Mouse (Mus musculus): ENCODE measurements around the gene Trim37.

Gene Trim37

DNA sequence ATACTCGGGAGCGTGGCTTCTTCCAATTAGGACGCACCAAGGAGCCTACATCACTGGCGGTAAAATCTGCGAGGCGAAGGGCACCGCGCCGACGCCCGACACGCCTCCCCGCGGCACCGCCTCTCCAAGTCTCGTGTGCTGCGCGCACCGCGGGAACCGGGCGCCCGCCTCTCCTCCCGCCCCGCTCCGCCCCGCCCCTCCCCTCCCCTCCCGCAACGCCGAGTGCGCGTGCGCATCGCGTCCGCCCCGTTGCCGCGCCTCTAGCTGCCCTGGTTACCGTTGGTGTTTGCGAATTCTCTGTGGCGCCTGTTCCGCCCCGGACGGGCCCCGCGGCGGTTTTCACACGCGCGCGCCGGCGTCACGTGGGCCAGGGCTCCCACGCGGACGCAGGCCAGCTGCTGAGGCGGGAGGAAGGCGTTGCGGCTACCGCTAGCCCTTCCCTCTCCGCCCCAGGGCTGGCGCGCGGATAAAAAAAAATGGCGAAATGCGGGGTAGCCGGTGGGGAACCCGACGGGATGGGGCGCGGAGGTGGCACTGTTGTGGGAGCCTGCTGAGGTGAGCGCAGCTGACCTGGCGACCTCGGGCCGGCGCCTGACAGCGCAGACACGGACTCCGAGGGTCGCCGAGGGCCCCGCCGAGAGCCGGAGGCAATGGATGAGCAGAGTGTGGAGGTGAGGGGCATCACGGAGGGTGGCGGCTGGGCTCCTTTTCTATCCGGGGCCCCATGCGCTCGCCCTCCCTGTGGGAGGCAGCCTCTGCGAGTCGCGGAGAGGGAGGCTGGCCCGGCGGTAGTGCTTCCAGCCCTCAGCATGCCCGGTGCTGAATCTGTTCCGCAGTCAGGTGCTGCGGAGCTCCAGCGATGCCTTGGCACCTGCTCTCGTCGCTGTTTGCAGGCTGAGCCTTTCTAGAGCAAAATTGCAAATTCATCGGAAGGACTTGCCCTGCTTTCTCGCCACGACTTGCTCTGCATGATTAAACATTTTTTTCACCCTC is at the start of gene Trim37:
Gene Trim37, plus strand, starts transcription at position 254 of the 993 bp plus-strand sequence.
- DNase-seq, result peak; percentile 91

DNA sequence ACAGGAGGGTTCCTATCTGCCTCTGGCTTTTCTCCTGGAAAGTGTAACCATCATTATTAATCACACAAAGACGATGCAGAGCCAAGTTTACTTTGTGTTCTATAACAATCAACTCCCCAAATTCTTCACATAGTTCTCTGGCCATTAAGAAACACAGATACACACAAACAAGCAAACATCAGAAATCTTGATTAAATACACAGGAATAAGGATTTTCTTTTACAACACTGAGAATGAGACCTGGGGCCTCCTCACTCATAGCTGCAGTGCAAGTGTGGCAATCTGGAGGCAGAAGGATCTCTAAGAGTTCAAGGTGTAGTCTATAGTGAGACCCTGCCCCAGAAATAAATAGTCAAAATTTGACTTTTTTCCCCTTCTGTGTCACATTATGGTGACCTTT is 43.2 kb upstream of the Trim37 start:
- no peak for DNase-seq

DNA sequence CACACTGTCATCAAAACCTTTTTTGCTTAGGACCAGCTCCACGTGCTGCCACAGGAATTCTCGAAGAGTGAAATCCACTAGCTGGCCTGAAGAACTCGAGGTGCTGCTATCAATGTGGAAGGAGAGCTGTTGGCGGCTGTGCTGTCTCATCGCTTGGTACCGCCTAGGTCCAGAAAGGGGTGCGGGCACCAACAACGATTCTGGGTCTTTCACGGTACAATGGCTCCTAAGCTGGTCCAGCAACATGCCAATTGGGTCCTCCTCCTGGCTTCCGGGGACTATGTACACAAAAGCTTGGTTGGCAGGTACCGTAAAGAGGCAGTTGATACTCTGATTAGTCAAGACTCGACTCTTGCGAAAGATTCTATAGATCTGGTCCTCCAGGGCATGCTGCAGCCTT is 41.4 kb upstream of the Trim37 start:
- DNase-seq, result no peak

DNA sequence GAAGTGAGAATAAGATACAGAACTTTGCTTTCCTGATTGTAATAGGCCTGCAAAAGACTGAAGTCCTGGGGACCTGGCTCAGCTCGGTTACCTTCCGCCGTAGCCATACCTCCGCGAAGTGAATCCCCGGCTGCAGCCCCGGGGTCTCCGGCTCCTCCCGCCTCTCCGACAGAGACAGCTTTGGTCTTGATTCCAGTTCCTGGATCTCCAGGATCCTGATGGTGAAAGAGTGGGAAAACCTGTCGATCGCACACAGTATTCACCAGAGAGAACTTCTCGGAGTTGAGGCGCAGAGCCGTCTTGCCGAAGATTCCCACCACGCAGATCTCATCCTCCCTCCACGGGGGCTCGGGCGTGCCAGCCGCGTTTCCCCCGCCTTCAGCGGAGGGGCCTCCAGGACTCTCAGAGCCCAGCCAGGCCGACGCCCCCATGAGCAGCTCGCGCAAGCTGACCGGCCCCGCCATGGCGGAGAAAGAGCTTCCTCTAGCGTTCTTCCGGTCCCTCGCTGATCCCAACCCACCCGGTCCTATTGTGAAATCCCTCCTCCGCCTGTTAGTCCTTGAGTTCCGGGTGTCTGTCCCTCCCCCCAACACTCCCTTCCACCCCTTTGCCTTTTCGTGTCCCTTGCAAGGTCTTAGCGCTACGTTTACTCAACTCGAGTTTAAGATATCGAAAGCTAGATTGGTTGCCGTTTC is 40.4 kb upstream of the Trim37 start, which contains the start of gene Smg8:
Gene Smg8, minus strand, starts transcription at position 485 of the 695 bp plus-strand sequence.
- DNase-seq, result peak; percentile 80

DNA sequence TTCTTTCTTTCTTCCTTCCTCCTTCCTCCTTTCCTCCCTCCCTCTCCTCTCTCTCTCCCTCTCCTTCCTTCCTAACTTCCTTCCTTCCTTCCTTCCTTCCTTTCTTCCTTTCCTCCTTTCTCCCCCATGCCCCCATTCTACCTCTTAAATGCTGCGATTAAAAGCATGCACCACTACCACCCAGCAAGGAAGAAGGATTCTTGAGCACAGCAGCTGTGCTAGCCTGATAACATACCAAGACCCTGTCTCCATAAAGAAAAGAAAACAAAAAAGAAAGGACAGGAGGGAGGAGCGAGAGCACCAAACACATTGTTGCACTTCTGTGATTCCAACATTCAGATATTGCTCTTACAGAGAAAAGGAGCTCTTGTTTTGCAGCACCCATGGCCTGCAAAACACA is 39.7 kb upstream of the Trim37 start:
- DNase-seq, result no peak

DNA sequence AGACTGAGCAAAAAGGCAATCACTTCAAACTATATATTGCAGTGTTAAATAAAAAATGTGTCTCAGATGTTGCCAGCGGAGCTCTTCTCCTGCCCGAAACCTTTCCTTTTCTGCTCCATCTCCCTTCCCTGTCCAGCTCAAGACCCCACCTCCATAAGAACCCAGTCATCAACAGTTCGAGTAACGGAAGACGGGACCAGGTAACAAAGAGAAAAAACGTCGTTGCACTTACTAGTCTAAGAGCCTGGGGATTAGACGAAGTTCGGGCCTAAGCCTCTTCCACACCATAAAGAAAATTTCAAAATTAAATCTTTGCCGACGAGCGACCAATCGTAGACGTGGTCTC is 18.5 kb upstream of the Trim37 start, which contains the start of gene Prr11:
Gene Prr11, minus strand, starts transcription at position 300 of the 346 bp plus-strand sequence.
- DNase-seq, result no peak

DNA sequence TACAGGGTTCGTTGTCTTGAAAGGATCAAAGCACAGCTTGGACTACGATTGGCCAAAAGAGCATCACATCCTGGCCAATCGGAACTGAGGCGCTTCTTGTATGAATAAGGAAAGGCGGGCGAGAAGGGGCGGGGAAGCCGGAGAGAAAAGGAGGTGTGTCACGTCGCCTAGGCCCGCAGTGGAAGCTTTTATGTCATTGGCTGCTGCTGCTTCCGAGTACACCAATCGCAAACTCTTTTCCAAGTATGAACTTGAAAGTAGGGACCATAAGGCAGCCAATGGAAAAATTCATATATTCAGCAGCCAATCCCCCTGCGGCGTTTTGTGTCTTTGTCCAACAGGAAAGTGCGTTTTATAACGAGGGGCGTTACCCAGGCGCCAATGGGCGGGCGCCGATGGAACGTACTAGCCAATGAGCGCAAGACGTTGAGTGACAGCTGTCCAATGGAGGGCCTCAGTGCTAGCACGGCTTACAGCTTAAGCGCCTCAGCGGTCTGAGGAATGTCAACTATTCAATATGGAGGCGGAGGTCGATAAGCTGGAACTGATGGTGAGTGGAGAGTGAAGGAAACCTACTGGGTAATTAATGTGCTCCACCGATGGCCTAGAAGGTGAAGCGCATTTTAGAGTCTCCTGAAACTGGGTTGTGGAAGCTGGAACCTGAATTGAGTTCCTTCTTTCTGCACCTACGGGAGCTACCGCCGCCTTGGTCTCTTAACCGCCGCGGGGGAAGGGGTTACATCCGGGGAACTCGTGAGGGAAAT is 17.9 kb upstream of the Trim37 start, which contains the start of gene Ska2:
Gene Ska2, plus strand, starts transcription at position 480 of the 764 bp plus-strand sequence.
- peak; percentile 99 for DNase-seq

DNA sequence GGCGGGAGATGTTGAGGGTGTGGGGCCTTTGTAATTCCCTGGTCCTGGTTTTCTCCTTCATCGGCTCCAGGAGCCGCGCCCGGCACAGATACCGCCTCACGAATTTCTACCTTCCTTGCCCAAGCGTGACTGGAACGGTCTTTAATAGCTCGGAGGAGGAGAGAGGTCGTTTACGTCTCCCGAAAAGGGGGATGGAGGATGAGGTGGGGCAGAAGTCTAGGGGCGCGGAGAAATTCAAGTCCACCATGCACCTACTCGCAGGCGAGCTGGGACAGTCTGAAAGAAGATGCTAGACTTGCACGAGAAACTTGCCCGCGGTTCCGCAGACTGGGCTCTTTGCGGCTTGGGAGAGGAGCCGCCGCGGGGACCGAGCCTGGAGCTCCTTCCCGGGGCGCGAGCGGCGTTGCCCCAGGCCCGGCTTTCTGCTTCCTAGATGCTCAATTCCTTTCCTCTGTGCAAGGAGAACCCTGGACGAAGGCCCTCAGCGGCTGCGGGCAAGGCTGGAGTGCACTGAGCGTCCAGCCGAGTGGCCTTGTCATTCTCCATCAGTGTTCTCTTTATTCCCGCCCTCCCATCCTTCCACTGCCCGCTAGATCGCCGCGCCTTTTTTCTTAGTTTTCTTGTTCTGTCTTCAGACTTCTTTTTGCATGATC is 17.2 kb upstream of the Trim37 start:
- no peak for DNase-seq

DNA sequence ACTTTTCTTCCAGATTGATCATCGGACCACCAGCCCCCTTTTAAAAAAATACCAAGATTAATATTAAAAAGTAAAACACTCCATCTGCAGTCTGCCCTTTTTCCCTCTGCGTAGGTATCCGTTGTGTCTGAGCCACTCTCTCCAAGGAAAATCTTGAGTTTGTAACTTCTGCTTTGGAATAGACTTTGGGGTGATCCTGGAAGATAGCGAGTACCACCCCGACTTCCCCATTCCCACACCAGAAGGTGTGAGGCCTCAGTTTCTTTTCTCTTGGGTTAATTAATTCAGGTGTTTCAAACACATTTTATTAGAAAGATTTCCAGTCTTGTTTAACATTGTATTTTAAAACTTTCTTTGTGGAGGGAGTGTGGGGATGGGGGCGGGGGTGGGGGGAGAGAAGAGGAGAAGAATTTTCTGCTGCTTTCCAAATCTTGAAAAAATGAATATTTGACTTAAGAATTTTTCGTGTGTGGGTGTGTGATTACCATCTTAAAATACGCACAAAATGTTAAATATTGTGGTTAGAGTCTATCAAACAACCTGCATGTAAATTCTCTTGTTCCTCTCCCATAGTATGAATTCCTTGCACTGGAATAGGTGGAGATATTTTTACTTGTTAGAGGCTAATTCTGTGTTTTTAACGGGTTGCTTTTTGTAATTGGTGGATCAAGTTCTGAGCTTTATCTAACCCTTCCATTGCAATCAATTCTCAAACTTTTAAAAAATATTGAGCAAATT is 16.5 kb upstream of the Trim37 start:
- DNase-seq, result no peak

DNA sequence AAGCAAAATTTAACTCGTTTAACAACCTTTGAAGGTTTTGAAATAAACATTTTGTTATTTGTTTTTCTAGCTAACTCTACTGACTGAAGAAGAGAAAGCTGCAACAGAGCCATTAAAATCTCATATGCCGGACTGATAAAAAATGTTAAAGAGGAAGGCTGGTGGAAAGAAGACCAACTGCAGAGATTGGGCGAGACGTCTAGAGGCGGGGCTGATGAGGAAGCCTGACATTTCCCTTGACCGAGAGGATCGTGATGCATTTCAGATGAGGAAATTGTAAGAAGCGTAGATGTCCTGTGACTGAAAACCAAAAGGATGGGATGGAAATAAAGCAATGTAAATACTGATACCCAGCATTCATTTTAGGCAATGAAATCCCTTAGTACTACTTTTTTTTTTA is 5.0 kb upstream of the Trim37 start:
- DNase-seq, result no peak

DNA sequence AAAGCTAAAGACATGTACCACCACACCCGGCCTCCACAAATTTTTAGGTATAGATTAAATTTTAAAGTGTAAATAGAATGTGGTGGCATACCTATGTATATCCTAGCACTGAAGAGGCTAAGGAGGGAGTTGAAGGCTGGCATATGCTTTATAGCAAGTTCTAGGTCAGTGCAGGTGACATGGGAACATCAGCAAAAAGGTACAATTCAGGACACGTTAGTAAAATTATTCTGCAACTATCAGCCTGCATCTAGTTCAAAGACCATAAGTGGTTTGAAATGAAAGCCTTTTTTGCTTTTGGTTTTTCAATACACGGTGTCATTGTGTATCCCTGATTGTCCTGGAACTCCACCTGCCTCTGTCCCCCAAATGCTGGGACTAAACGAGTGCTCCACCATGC is 1.3 kb upstream of the Trim37 start:
- no peak for DNase-seq

DNA sequence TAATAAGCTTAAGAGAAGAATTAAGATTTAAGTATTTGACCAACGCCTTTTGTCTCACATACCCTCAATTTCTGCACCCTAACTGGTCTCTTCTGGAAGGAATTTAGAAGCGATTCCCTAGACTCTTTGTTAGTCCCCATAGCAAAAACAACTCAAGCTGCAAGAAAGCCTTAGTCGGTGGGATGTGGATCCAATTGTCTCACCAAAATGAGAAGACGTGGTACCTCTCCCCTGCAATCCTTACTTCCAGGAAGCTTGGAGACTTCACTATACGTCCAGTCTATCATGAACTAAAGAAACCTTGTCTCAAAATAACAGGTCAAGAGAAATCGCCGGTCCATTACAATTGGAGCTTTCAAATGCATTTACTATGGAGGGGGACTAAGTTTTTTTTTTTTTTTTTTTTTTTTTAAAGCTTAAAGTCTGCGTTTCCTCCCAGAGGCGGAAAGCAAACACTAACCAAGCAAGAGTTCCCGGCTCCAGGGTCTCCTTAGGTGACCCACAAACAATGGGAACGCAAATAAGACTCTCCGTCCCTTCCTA is 525 bp upstream of the Trim37 start:
- peak; percentile 12 for DNase-seq

DNA sequence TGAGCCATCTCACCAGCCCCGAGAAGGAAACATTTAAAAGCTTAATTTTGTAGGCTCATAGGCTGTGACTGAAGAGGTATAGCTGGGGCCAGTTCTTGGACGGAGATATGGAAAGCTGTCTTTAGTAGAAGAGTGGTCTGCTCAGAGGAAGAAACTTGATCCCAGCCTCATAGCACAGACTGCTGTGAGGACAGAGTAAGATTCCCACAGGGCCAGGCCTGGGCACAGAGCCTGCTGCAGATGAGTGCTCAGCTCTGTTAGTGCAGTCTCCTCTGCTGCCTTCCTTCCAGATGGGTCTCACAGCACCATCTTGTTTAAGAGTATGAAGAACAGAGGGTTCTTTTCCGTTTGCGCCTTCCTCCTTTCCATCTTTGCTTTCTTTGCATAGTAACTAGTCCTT is 9.4 kb downstream of the Trim37 start:
- no peak for DNase-seq

DNA sequence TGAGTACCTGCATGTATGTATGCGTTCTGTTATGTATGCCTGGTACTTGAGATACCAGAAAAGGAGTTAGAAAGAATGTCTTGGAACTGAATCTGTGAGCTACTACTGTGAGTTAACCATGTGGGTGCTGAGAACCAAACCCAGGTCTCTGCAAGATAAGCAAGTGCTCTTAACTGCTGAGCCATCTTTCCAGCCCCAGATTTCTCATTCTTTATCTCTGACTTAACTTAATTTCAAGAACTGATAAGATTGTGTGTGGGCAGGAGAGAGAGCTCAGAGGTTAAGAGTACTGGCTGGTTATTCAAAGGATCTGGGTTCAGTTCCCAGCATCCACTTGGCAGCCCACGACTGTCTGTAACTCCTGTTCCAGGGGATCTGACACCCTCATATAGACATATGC is 31.1 kb downstream of the Trim37 start:
- no peak for DNase-seq

DNA sequence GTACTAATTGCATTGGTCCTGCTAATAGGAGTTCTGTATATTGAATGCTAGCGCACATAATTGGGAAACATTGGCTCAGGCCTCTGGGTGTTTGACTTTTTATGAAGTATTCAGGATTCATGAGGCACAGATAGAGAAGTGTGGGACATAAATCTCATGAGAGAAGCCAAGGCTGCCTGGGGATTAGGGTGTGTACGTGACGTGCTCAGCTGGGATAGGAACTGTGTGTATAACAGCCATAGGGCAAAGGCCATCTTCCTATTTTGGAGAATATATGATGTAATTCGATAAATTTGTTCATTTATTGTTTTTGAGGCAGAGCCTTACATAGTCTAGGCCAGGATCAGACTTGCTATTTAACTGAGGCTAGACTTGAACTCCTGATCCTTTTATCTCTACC is 35.8 kb downstream of the Trim37 start:
- no peak for DNase-seq

DNA sequence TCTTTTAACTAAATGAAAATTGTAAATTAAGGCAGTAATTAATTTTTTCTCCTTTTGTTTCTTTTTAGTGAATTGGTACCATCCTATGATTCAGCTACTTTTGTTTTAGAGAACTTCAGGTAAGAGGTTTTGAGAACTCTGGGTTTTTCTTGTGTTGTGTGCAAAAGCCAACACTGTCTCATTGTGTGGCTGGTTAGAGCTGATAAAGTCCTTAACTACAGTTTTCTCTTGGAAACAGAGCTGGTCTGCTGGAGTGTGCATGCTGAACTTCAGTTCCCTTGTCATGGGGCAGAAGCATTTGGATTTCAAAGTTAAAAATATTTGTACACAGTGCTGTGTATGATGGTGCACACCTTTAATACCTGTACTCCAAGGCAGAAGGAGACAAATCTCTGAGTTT is 36.9 kb downstream of the Trim37 start:
- DNase-seq, result no peak

DNA sequence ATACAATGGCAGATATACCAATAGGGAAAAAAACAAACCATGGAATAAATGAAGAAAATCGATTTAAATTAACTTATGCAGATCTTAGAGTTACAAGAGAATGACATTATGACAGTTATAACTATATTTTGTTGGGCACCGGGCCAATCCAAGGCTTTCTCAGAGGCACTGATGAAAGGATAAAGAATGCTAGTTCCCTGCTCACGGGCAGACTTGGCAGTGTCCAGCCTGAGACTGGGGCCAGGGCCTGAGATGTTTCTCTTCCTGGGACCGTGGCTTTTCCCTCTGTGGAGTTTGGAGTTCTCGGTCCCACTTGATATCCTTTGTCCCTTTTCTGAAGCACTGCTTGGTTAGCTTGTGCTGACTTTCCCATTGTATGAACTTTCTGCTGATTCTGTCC is 46.7 kb downstream of the Trim37 start:
- DNase-seq, result no peak

DNA sequence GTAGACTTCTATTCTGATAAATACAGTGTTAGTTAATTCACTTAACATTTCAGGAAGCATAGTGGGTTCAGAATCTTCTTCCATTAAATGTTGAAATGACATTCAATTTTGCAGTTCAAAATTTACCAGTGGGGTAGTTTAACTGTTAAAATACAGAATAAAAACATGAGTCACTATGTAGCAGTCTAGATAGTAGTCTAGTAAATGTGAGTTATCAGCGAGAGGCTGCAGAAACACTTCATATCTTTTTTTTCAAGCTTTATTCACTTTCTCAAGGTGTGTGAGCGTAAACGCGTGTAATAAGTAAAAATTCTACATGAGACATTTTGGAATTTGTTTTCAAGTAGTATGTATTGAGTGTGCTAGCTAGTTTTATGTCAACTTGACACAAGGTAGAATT is 48.2 kb downstream of the Trim37 start:
- DNase-seq, result no peak

DNA sequence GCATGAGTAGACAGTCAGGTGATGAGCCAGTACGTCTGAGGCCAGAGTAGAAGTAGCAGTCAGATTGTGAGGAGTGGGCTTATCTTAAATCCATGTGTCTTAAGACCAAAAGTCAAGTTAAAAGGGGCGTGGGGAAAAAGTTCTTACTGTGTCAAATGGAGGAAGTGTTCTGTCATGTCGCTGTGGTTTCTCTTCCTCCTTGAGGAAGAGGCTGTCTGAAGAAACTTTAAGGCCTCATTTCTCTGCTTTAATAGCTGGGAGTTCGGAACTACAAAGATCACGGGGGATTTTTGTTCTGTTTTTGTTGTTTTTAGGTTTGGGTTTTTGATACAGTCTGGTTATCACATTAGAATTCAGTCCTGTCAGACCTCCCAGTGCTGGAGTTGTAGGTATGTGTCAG is 85.4 kb downstream of the Trim37 start:
- DNase-seq, result no peak

DNA sequence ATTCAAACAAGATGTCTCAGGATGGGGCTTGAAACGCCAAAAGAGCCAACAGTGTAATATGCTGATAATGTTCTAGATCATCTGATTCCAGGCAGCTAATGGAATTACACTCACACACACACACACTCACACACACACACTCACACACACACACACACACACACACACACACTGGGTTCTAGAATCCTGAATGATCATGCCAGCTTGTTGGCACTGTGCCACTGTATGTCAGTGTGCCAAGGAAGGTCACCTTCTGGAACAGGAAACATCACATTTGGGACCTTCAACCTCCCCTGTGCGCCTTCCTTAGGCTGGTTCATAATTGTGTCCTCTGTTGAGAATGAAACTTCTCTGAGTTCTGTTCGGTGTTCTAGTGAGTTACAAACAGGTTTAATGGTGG is 95.8 kb downstream of the Trim37 start:
- DNase-seq, result peak; percentile 21

DNA sequence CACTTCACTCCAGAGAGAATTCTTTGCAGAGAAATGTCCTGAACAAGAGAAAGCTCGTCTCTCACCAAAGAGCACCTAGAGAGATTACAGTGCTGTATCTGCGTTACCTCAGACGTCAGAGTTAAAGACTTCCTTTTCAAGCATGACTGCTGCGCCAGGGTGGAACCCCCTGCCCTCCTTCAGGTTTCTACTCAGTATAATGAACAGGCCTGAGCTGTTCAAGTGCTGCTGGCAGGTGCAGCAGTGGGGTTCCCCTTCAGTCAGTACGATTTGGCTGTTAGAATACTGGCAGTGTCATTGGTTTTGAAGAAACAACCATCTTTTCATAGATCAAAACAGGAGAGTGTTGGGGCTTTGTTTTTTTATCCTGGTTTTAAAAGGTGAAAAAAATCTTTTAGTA is 100.2 kb downstream of the Trim37 start:
- DNase-seq, result no peak

DNA sequence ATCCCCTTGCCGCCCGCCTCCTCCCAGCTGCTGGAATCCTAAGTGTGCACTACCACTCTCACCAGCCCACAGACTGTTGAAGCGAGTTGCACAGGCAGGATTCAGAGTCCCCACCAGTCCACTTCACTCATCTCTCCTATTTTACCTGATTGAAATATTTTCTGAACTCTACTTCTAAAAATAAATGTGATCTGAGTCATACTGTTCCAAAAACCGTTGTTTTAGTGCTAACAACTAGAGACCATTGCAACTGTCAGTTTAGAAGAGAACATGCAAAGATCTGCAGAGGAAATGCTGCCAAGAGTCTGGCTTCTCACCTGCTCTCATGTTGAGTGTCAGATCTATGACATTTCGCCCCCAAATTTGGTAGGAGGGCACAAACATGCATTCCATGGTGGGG is 106.5 kb downstream of the Trim37 start:
- DNase-seq, result no peak
